Mouse (Mus musculus): Measurements from ENCODE around the gene Ilf3. TPM values are rescaled to one million over a fixed set of nuclear protein-coding genes. Genes with fewer than 3 reads are reported as not detected.
"Not testable (repeated sequence)": the region's sequence is repeated elsewhere in the genome, so short reads cannot be mapped to it uniquely, and the experiment has no call there.

Gene Ilf3
- total RNA-seq (2017), result 58.2 and 67.9 TPM in 2 replicates

- peak; percentile 87 for ATAC-seq (ENCODE audit: extremely low read depth, insufficient number of reproducible peaks, low FRiP score, poor library complexity, severe bottlenecking)
Measured at GRCm38 (mm10) chr9:21367357-21368111, at the start of gene Ilf3. TSS of gene Ilf3 (plus strand) at chr9:21367871.

- no peak for ATAC-seq (ENCODE audit: extremely low read depth, insufficient number of reproducible peaks, low FRiP score, poor library complexity, severe bottlenecking)
Measured at GRCm38 (mm10) chr9:21318792-21319191, 48.9 kb upstream of the Ilf3 start.

GRCm38 (mm10) chr9:21319503-21319902 is 48.2 kb upstream of the Ilf3 start:
- ATAC-seq (ENCODE audit: extremely low read depth, insufficient number of reproducible peaks, low FRiP score, poor library complexity, severe bottlenecking), result no peak

GRCm38 (mm10) chr9:21320280-21320618 is 47.4 kb upstream of the Ilf3 start:
- ATAC-seq (ENCODE audit: extremely low read depth, insufficient number of reproducible peaks, low FRiP score, poor library complexity, severe bottlenecking), result no peak

GRCm38 (mm10) chr9:21320619-21321512 is 46.8 kb upstream of the Ilf3 start, which contains the start of gene Slc44a2:
TSS of gene Slc44a2 (plus strand) at chr9:21320698.
- ATAC-seq (ENCODE audit: extremely low read depth, insufficient number of reproducible peaks, low FRiP score, poor library complexity, severe bottlenecking), result peak; percentile 72

- peak; percentile 56 for ATAC-seq (ENCODE audit: extremely low read depth, insufficient number of reproducible peaks, low FRiP score, poor library complexity, severe bottlenecking)
Measured at GRCm38 (mm10) chr9:21321513-21321835, 46.2 kb upstream of the Ilf3 start.

- ATAC-seq (ENCODE audit: extremely low read depth, insufficient number of reproducible peaks, low FRiP score, poor library complexity, severe bottlenecking), result no peak; the same call in 1 of the 2 replicates
Measured at GRCm38 (mm10) chr9:21322211-21322916, 45.3 kb upstream of the Ilf3 start.

GRCm38 (mm10) chr9:21322917-21323297 is 44.8 kb upstream of the Ilf3 start:
- not testable (repeated sequence) for ATAC-seq (ENCODE audit: extremely low read depth, insufficient number of reproducible peaks, low FRiP score, poor library complexity, severe bottlenecking)

- ATAC-seq (ENCODE audit: extremely low read depth, insufficient number of reproducible peaks, low FRiP score, poor library complexity, severe bottlenecking), result no peak
Measured at GRCm38 (mm10) chr9:21324269-21324668, 43.4 kb upstream of the Ilf3 start.

GRCm38 (mm10) chr9:21327569-21327968 is 40.1 kb upstream of the Ilf3 start:
- ATAC-seq (ENCODE audit: extremely low read depth, insufficient number of reproducible peaks, low FRiP score, poor library complexity, severe bottlenecking), result 0 out of 2 replicates have a peak, but pooled peaks have one; percentile 10

- ATAC-seq (ENCODE audit: extremely low read depth, insufficient number of reproducible peaks, low FRiP score, poor library complexity, severe bottlenecking), result peak; percentile 85
Measured at GRCm38 (mm10) chr9:21328041-21328440, 39.6 kb upstream of the Ilf3 start.

GRCm38 (mm10) chr9:21329041-21329440 is 38.6 kb upstream of the Ilf3 start:
- ATAC-seq (ENCODE audit: extremely low read depth, insufficient number of reproducible peaks, low FRiP score, poor library complexity, severe bottlenecking), result no peak

GRCm38 (mm10) chr9:21329699-21330289 is 37.9 kb upstream of the Ilf3 start:
- no peak for ATAC-seq (ENCODE audit: extremely low read depth, insufficient number of reproducible peaks, low FRiP score, poor library complexity, severe bottlenecking)

GRCm38 (mm10) chr9:21331365-21332140 is 36.1 kb upstream of the Ilf3 start:
- no peak for ATAC-seq (ENCODE audit: extremely low read depth, insufficient number of reproducible peaks, low FRiP score, poor library complexity, severe bottlenecking)

- ATAC-seq (ENCODE audit: extremely low read depth, insufficient number of reproducible peaks, low FRiP score, poor library complexity, severe bottlenecking), result no peak
Measured at GRCm38 (mm10) chr9:21332161-21333061, 35.3 kb upstream of the Ilf3 start.

GRCm38 (mm10) chr9:21333523-21333922 is 34.1 kb upstream of the Ilf3 start:
- no peak for ATAC-seq (ENCODE audit: extremely low read depth, insufficient number of reproducible peaks, low FRiP score, poor library complexity, severe bottlenecking)

GRCm38 (mm10) chr9:21334747-21335146 is 32.9 kb upstream of the Ilf3 start:
- ATAC-seq (ENCODE audit: extremely low read depth, insufficient number of reproducible peaks, low FRiP score, poor library complexity, severe bottlenecking), result no peak
